Mouse (Mus musculus) kidney, adult 2 months (tissue): Measurements from ENCODE around the gene Psmd11. TPM values are rescaled to one million over a fixed set of nuclear protein-coding genes. Genes with fewer than 3 reads are reported as not detected.

ENCODE experiments used
- DNase-seq: peaks from one replicate; pipeline ENCODE4 v3.0.0; 2021
- H3K27ac ChIP-seq: fragments of 200-500 bp; 2 replicates; pipeline ENCODE4 v1.5.1; 2012; ENCODE audit warnings: low read depth, low read length, control low read depth, inconsistent platforms; ENCODE audit not compliant: insufficient read depth
- H3K27me3 ChIP-seq: fragments of 200-500 bp; replicated peaks from 2 replicates; pipeline ENCODE4 v1.6.1; 2012; ENCODE audit warnings: mild to moderate bottlenecking, moderate library complexity, low read length, inconsistent platforms; ENCODE audit not compliant: control insufficient read depth, insufficient read depth
- H3K36me3 ChIP-seq: fragments of 200-500 bp; 2 replicates; pipeline ENCODE4 v1.6.1; 2012; ENCODE audit warnings: mild to moderate bottlenecking, moderate library complexity, low read length, inconsistent platforms; ENCODE audit not compliant: control insufficient read depth, insufficient read depth
- H3K4me1 ChIP-seq: fragments of 200-500 bp; 2 replicates; pipeline ENCODE4 v1.6.1; 2011; ENCODE audit warnings: low read length; ENCODE audit not compliant: control insufficient read depth, insufficient read depth
- H3K4me3 ChIP-seq: fragments of 200-500 bp; 2 replicates; pipeline ENCODE4 v1.5.1; 2011; ENCODE audit warnings: mild to moderate bottlenecking, low read depth, low read length, control low read depth; ENCODE audit not compliant: insufficient read depth
- CTCF ChIP-seq: fragments of 200-500 bp; conservative IDR thresholded peaks from 2 replicates; pipeline ENCODE4 v1.5.1; 2011; ENCODE audit warnings: low read depth, mild to moderate bottlenecking, control low read depth, low read length, moderate library complexity, mixed read lengths; ENCODE audit not compliant: insufficient read depth, insufficient read length
- POLR2A ChIP-seq: fragments of 200-500 bp; IDR thresholded peaks from one replicate; pipeline ENCODE4 v1.6.1; 2011; ENCODE audit warnings: low read depth, low read length, control low read depth
- WGBS: fragments of 180-500 bp; shearing (Covaris S2); methylation state at CpG from one replicate; pipeline ENCODE4 v1.1.7; 2018; 5-methylcytosine and 5-hydroxymethylcytosine counted together
- polyA plus RNA-seq: library from polyadenylated mRNA; depleted of rRNA; stranded (reverse); fragments of >200 nt; gene quantifications from 2 replicates; pipeline ENCODE4 v1.2.3, GENCODE M21; 2012

Psmd11 gene
- polyA plus RNA-seq, 1 experiment: 52.8 TPM

DNA sequence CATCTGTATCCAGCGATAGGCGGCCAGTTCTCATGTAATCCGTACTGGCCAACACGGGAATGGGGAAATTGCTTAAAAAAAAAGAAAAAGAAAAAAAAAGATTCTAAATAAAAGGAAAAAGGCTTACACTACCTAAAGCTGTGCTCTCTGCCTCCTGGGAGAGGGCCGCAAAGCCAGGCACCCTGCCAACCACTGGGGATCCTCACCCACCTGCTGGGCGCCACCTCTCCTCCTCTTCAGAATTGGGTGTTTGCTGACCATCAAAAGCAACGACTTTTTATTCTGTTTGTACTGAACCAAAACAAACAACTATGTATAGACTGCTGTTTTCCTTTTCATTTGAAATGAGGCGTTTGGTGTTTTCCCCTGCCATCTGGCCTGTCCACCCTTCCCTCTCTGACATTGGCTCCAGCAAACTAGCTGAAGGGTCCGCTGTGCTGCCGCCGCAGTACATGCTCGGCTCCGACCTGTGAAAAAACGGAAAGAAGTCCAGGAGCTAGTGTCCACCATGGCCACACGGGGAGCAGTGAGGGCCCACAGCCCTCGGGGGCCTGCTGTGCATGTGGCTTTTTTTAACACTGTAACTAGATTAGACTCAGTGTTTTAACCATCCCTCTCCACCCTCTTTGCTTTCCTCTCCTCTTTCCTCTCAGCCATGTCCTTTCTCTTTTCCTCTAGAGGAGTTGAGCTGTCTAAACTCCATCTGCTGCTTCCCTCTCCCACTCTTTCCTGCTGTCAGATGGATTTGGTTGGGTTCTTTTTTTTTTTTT is 43.6 kb downstream of the Psmd11 start:
- no peak for TF ChIP-seq CTCF
- TF ChIP-seq POLR2A: no peak
- Histone ChIP-seq H3K4me1 (no peaks in the 10 kb centered on the region; the same call in 1 of the 2 replicates), H3K27me3 (no peaks in the 10 kb centered on the region), H3K4me3 (no peak overlapping the region), H3K27ac (no peak overlapping the region), H3K36me3 (peaks cover 2% of the 10 kb centered on the region; the same call in 1 of the 2 replicates)
- WGBS: 77% methylated on average over 16 of the region's 16 CpGs
- DNase-seq: no peak

DNA sequence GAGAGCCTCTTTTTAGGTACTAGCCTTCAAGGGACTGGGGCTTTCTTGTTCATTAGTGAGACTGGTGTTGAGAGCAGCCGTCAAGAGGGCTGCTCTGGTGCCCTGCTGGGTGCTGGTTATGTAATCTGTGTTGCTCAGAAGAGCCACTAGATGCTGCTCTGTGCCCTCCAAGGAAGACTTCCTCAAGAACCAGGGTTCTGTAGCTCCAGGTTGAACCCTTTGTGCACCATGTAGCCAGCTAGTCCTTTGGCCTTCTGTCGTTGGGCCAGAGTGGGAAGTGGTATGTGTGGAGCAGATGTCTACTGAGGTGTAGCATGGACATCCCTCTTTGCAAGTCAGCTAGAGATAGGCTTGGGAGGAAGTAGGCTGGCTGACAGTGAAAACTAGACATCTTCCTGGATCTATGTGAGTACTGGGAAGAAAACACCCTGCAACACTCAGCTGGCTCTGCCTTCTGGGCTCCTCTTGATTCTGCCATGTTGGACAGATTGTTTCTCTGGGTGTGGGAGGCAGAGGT is 45.8 kb downstream of the Psmd11 start:
- Histone ChIP-seq H3K27ac (no peak overlapping the region), H3K4me1 (peaks cover 6% of the 10 kb centered on the region; the same call in 1 of the 2 replicates), H3K4me3 (no peak overlapping the region), H3K36me3 (no peaks in the 10 kb centered on the region; the same call in 1 of the 2 replicates), H3K27me3 (no peaks in the 10 kb centered on the region)
- TF ChIP-seq CTCF (peak; percentile 33), POLR2A (no peak)
- peak; percentile 27 for DNase-seq
- 42% methylated on average over 2 of the region's 2 CpGs for WGBS

GRCm38 (mm10) chr11:80474846-80475245 is 46.4 kb downstream of the Psmd11 start:
- peaks cover 6% of the 10 kb centered on the region; the same call in 1 of the 2 replicates for H3K4me1 ChIP-seq
- no peak overlapping the region for H3K4me3 ChIP-seq
- H3K27me3 ChIP-seq: no peaks in the 10 kb centered on the region
- TF ChIP-seq CTCF: no peak
- TF ChIP-seq POLR2A: no peak
- no peak overlapping the region for H3K27ac ChIP-seq
- DNase-seq: peak; percentile 19
- H3K36me3 ChIP-seq: no peaks in the 10 kb centered on the region; the same call in 1 of the 2 replicates
- WGBS: 88% methylated on average over 11 of the region's 11 CpGs

GRCm38 (mm10) chr11:80475544-80475943 is 47.1 kb downstream of the Psmd11 start:
- TF ChIP-seq CTCF (no peak), POLR2A (no peak)
- no peak overlapping the region for H3K27ac ChIP-seq

GRCm38 (mm10) chr11:80476222-80477189 is 48.1 kb downstream of the Psmd11 start, which contains the start of gene Cdk5r1:
Gene Cdk5r1, plus strand, starts transcription at chr11:80477023.
- H3K4me1 ChIP-seq: peaks cover 6% of the 10 kb centered on the region; the same call in 1 of the 2 replicates
- TF ChIP-seq CTCF (peak; percentile 42; the same call in 1 of the 2 replicates), POLR2A (no peak)
- H3K27ac ChIP-seq: no peak within 1 kb of the TSS
- peak within 1 kb of the TSS; percentile 84 for H3K4me3 ChIP-seq
- no peaks in the 10 kb centered on the region for H3K27me3 ChIP-seq
- 4% methylated on average over 112 of the region's 116 CpGs for WGBS
- DNase-seq: peak; percentile 91
- H3K36me3 ChIP-seq: no peaks in the 10 kb centered on the region

More at GRCm38 (mm10) chr11:80475544-80475943, 47.1 kb downstream of the Psmd11 start:
- Histone ChIP-seq H3K4me1 (peaks cover 6% of the 10 kb centered on the region; the same call in 1 of the 2 replicates), H3K36me3 (no peaks in the 10 kb centered on the region; the same call in 1 of the 2 replicates), H3K4me3 (no peak overlapping the region), H3K27me3 (no peaks in the 10 kb centered on the region)
- WGBS: 89% methylated on average over 9 of the region's 9 CpGs
- DNase-seq: no peak

- WGBS: 13% methylated on average over 55 of the region's 55 CpGs
- TF ChIP-seq POLR2A (no peak), CTCF (no peak)
- DNase-seq: no peak
- Histone ChIP-seq H3K4me1 (peaks cover 6% of the 10 kb centered on the region; the same call in 1 of the 2 replicates), H3K36me3 (no peaks in the 10 kb centered on the region), H3K27ac (no peak overlapping the region), H3K27me3 (no peaks in the 10 kb centered on the region), H3K4me3 (peak overlapping the region; percentile 51)
These were observed 49.2 kb downstream of the Psmd11 start for GRCm38 (mm10) chr11:80477341-80478199.
